Mouse (Mus musculus): ENCODE results near the gene Gpx7.
"Not testable (repeated sequence)": the region's sequence is repeated elsewhere in the genome, so short reads cannot be mapped to it uniquely, and the experiment has no call there.

Gene Gpx7

DNA sequence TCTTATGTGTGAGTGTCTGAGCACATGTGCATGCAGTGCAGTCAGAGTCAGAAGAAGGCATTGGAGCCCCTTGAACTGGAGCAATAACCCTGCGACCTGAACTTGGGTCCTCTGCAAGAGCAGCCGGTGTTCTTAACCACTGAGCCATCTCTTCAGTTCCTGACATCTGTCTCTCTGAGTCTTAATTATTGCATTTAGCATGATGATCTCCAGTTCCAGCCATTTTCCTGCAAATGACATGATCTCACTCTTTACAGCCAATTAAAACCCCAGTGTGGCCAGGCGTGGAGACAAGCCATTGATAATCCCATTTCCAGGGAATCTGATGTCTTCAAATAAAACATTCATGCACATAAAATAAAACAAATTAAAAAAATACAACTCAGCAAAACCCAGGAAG lies 18.0 kb downstream of the Gpx7 start:
- no peak for DNase-seq

DNA sequence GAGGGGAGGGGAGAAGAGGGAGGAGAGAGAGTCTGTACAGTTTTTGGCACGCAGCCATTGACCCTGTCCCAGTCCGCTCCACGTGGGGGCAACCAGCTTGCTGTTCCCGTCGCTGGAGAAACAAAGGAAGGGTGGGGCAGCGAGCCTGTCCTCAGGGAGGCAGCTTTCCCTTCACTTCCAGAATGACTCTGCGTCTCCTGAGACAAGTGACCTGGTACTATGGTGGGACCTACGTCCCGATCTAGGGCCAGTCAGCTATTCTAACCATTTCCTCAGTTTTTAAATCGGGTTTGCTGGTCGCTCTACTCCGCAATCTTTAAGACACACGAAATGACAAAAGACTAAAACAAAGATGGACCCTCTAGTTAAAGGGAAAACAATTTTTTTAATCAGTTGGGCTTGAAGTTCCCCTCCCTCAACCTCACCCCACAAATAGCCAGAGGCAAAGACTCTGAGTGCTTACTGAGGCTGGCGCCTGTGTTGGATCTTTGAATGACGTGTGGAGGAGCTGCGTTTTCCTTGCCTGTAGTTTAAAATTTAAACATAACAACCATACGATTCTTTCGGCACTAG lies 19.0 kb downstream of the Gpx7 start:
- peak; percentile 50 to 68 for DNase-seq

GRCm38 (mm10) chr4:108387106-108387505 lies 19.7 kb downstream of the Gpx7 start:
- DNase-seq: no peak

GRCm38 (mm10) chr4:108386087-108386486 lies 20.7 kb downstream of the Gpx7 start:
- DNase-seq: no peak

DNA sequence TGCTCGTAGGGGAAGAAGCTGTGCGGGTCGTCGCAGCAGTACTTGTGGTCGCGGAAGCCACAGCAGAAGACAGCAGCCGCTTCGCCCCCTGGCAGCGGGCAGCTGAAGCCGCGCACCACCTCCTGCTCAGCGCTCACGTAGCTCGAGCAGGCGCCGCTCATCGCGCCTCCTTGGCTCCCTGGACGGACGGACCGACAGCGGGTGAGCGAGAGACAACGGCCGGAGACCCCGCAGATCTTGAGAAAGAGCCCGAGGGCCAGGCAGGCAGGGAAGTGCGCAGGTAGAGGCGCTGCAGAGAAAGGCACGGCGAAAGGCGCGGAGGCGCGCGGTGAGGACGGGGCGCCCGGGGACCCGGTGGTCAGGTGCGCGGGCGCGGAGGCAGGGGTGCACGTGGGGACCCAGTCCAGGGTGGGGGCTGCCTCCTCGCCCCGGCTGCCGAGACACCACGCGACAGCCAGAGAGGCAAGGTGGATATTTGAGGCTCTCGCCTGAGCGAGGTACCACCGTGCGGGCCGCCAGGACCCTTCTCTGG lies 23.5 kb downstream of the Gpx7 start, which contains the start of gene Shisal2a:
Gene Shisal2a (minus strand): TSS at position 167 of the 532 bp plus-strand sequence.
- peak in 1 of 2 experiments; percentile 14 for DNase-seq

- no peak for DNase-seq
These were observed 26.6 kb downstream of the Gpx7 start for GRCm38 (mm10) chr4:108380146-108380545.

DNA sequence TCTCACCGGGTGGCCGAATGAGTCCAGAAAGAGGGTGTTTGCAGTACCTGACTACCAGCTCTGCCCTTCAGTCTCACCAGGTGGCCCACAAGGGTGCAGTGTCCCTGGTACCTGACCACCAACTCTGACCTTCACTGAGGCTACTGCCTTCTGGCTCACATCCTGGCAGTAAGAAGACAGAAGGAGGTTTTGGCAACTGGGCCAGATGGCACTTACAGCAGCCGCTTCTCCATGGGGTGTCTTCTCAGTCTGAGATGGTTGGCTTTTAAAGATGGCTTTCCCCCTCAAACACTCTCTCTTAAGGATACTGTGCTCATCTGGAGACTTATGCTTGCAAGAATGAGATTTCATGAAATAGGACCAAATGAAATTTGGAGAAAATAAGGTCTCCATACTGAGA lies 27.3 kb downstream of the Gpx7 start:
- DNase-seq: peak in 1 of 2 experiments; percentile 11

- no peak for DNase-seq
These were observed 34.6 kb downstream of the Gpx7 start for GRCm38 (mm10) chr4:108372166-108372565.

- DNase-seq: no peak
These were observed 35.3 kb downstream of the Gpx7 start for GRCm38 (mm10) chr4:108371421-108371820.

DNA sequence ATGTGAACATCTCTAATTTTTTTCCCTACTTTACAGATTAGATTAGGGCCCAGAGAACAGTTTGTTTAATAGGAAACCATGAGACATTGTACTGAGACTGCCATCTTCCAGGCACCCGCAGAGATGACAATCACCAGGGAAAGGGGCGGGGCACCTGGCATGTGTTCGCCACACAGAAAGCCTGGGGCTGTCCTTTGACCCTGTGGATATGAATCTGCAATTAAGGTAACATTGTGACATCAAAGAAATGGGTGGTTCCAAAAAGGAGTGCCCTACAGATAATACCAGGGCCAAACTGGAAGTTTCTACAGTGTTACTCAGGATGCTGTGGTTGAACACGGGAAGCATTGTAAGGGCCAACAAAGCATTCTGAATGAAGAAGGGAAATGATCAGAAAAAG lies 36.4 kb downstream of the Gpx7 start:
- no peak for DNase-seq

DNA sequence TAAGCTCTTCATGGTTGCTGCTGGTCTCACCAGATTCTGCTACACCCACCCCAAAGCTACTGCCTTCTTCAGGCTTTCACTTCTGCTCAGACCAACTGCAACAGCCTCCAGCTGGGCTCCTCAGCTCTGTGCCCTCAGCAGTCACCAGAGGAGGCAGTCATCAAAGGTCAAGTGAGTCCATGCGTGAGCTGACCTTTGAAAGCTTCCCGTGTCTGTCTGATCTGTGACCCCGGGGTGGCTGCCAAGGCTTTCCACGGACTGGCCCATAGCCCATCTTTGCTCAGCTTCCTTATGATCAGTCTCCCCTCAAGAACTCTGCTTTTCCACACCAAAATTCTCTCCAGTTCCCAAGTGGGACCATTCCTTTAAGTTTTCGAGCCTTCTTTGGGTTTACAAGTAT lies 37.5 kb downstream of the Gpx7 start:
- no peak for DNase-seq

GRCm38 (mm10) chr4:108364111-108364476 lies 42.7 kb downstream of the Gpx7 start:
- no peak for DNase-seq

DNA sequence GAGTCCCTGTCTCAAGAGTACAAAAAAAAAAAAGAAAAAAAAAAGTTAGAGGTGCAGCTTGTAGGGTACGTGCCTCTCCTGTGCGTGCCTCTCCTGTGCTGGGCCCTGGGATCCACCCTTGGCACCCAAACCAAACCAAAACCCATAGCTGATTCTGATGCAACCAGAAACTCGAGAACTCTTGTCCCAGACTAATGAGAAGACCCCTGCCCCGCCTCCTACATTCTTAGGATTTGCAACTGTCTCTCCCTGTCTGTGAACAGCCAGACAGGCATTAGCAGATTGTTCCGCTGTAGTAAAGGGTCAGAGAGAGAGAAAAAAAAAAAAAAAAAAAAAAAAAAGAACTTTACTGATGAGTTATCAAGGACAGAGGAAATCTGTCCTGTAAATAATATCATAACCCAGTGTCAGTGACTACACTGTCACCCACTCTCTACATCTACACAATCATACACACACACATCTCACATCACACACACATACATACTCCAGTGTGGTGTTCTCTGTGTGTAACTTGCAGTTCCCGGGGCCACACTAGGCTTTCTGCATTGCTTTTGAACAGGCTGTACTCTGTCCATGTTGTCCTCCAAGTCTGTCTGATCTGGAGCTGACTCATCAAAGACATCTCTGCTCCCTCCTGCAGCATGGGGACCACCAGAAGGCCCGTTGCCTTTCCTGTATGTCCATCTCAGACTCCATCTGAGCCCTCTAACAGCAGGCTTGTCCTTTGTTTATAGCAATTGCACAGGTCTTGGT lies 43.2 kb downstream of the Gpx7 start:
- DNase-seq: no peak

- DNase-seq: no peak
These were observed 44.2 kb downstream of the Gpx7 start for GRCm38 (mm10) chr4:108362321-108363261.

GRCm38 (mm10) chr4:108360136-108361055 lies 46.4 kb downstream of the Gpx7 start:
- DNase-seq: peak; percentile 36 to 46

DNA sequence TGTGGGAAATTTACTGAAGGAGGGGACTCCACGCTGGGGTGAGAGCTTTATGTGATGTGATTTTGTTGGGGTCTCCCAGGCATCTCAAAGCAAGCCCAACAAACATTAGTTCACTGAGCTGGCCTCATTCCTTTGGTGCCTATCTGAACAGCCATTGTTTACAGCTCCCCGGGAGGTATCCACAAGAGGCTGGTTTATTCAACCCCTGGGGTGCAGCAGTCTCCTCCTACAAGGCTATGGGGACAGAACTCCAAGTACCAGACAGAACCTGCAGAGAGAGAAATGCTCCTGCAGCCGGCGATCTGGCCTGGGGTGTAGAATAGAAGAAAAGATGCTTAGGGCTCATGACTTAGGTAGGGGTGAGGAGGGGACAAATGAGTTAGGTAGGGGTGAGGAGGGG lies 48.3 kb downstream of the Gpx7 start:
- DNase-seq: no peak

- no peak for DNase-seq
These were observed 49.3 kb downstream of the Gpx7 start for GRCm38 (mm10) chr4:108357458-108357857.

DNA sequence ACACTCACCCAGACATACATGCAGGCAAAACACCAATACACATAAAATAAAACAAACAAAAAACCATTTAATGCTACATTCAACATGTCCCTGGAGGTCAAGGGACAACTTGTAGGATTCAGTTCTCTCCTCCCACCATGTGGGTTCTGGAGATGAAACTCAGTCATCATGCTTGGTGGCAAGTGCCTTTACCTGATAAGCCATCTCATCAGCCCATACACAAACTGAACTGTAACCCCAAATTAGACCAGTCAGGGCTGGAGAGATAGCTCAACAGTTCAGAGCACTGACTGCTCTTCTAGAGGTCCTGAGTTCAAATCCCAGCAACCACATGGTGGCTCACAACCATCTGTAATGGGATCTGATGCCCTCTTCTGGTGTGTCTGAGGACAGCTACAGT lies 53.2 kb downstream of the Gpx7 start:
- DNase-seq: not testable (repeated sequence)

- peak in 1 of 2 experiments; percentile 25 for DNase-seq
These were observed 55.9 kb downstream of the Gpx7 start for GRCm38 (mm10) chr4:108350819-108351218.
